Mouse (Mus musculus) cerebellum, adult 2 months (tissue): ENCODE measurements around the gene Hoxa13.

Experiments
- CTCF ChIP-seq: fragments of 200-500 bp; IDR thresholded peaks from 2 replicates; pipeline ENCODE4 v1.5.1; 2011; ENCODE audit warnings: low read depth, mild to moderate bottlenecking, control low read depth, low read length, moderate library complexity, borderline replicate concordance; ENCODE audit not compliant: insufficient read depth
- POLR2A ChIP-seq: fragments of 200-500 bp; IDR thresholded peaks from 2 replicates; pipeline ENCODE4 v1.6.1; 2011; ENCODE audit warnings: low read length, control low read depth, borderline replicate concordance; ENCODE audit not compliant: insufficient read depth

DNA sequence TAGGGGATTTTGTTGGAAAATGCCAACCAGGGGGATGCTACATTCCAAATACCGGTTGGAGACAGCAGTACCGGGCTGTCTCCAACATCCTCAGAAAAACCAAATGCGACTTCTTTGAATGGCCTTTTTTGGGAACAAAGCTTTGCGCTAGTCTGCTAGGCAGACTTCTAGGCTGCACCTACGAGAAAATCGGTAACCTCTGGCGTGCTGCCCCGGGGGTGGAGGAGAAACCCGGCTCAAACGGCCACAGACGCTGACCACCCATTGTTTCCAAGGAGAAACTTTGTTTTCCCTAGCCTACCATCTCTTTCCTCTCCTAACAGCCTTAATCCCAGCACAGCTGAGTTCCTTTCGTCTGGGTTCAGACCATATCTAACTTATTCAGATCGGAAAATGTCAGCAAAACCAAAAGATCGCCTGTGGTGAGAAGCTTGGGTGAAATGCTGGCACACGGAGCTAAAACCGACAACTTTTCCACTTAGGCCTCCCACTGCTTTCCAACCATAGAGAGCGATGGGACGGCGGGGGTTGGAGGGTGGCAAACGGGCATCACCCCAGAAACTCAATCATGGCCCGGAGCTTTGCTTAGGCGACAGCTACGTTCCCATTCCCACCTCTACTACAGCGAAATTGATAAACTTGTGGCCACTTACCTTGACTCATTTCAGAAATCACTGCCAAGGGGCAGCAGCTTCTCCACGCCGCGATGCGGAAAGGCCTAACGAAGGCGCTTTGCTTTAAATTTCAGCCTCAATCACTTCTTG, 20.9 kb downstream of the Hoxa13 start:
- no peak for TF ChIP-seq CTCF
- TF ChIP-seq POLR2A, result no peak
